ENCODE assay signal across 8 mouse cellular contexts in genomic region chr13:104108651-104109287, GRCm38 (mm10). TPM values are rescaled to one million over a fixed set of nuclear protein-coding genes. Genes with fewer than 3 reads are reported as not detected.
DNase-seq lines count a peak whose midpoint lies in the region; ATAC-seq lines count a peak whose summit lies in the region.

No protein-coding gene starts in this region.

- peak; percentile 27 for DNase-seq in retina, embryonic 14.5 days (ENCODE audit: low spot score)
- no peak for DNase-seq in retina, postnatal 1 day
- peak; percentile 46 for DNase-seq in brain, adult 2 months (ENCODE audit: low read depth, low spot score)
- no peak for DNase-seq in gastrocnemius, postnatal 36 days
- DNase-seq in spleen, adult 12 weeks (ENCODE audit: low spot score), result no peak

- H3K27me3 ChIP-seq in limb, embryonic 12.5 days, result no peaks in the 10 kb centered on the region
- no peaks in the 10 kb centered on the region for H3K27me3 ChIP-seq in midbrain, embryonic 16.5 days (ENCODE audit: control insufficient read depth, insufficient read depth, low read depth, low read length)

- WGBS in limb, embryonic 12.5 days, result under 1% methylated on average over 24 of the region's 24 CpGs
- WGBS in midbrain, embryonic 16.5 days, result under 1% methylated on average over 24 of the region's 24 CpGs

- peaks cover 6% of the 10 kb centered on the region; the same call in 1 of the 2 replicates for H3K36me3 ChIP-seq in limb, embryonic 12.5 days
- H3K36me3 ChIP-seq in midbrain, embryonic 16.5 days (ENCODE audit: control insufficient read depth, insufficient read depth, low read length), result peaks cover 11% of the 10 kb centered on the region; the same call in 1 of the 2 replicates

- H3K27ac ChIP-seq in limb, embryonic 12.5 days, result no peak overlapping the region
- peak overlapping the region; percentile 90 for H3K27ac ChIP-seq in midbrain, embryonic 16.5 days (ENCODE audit: low read length)

- peak overlapping the region; percentile 99 for H3K4me2 ChIP-seq in limb, embryonic 12.5 days
- H3K4me2 ChIP-seq in midbrain, embryonic 16.5 days (ENCODE audit: low read length), result peak overlapping the region; percentile 80

- intact Hi-C loops in gastrocnemius, postnatal 36 days (cut with DNase I), result no loop called here

- H3K4me3 ChIP-seq in limb, embryonic 12.5 days (replicated peaks), result peak overlapping the region; percentile 80
- peak overlapping the region; percentile 93 for H3K4me3 ChIP-seq in midbrain, embryonic 16.5 days (ENCODE audit: low read depth, low read length)

- peaks cover 9% of the 10 kb centered on the region; the same call in 1 of the 2 replicates for H3K4me1 ChIP-seq in limb, embryonic 12.5 days (replicated peaks)
- H3K4me1 ChIP-seq in midbrain, embryonic 16.5 days (ENCODE audit: control insufficient read depth, insufficient read depth, low read length), result peaks cover 26% of the 10 kb centered on the region

- peaks cover 9% of the 10 kb centered on the region; the same call in 1 of the 2 replicates for H3K9me3 ChIP-seq in limb, embryonic 12.5 days
- H3K9me3 ChIP-seq in midbrain, embryonic 16.5 days (replicated peaks; ENCODE audit: control insufficient read depth, low read length, poor library complexity, severe bottlenecking), result peaks cover 4% of the 10 kb centered on the region

- H3K9ac ChIP-seq in limb, embryonic 12.5 days (replicated peaks), result peak overlapping the region; percentile 72
- peak overlapping the region; percentile 93 for H3K9ac ChIP-seq in midbrain, embryonic 16.5 days (ENCODE audit: low read depth, low read length)

- peak; percentile 43 for ATAC-seq in granulocyte monocyte progenitor cell, adult 5-6 weeks (replicated peaks; ENCODE audit: poor library complexity, severe bottlenecking)
- no peak; the same call in 1 of the 2 replicates for ATAC-seq in limb, embryonic 12.5 days (ENCODE audit: insufficient number of reproducible peaks, insufficient read depth, low FRiP score, low TSS enrichment, low read depth)
- peak; percentile 11; the same call in 1 of the 2 replicates for ATAC-seq in midbrain, embryonic 16.5 days

RNA-seq across cellular contexts. Expression of gene Nln, which starts 0.6 kb away (rescaled TPM):
- total RNA-seq in granulocyte monocyte progenitor cell, adult 5-6 weeks (2014; fragmentation: Nextera tagmentation), result 27.8 and 45.8 TPM in 2 replicates
- 33.5 and 36.5 TPM in 2 replicates for total RNA-seq in granulocyte monocyte progenitor cell, adult 5-6 weeks (2017)
- 17.2 and 17.6 TPM in 2 replicates for polyA plus RNA-seq in limb, embryonic 12.5 days (2016; fragmentation: Nextera tagmentation; extraction: Ambion mirVana)
- polyA plus RNA-seq in midbrain, embryonic 16.5 days (2015; fragmentation: Nextera tagmentation; extraction: Ambion mirVana), result 76.3 and 82.4 TPM in 2 replicates
- 1 to 10 TPM; 6.9 to 8.2 TPM for total RNA-seq in gastrocnemius, postnatal 36 days (2021)

RNA-seq across cellular contexts. Expression of gene Sgtb, which starts 0.8 kb away (rescaled TPM):
- not detected in 2 replicates for total RNA-seq in granulocyte monocyte progenitor cell, adult 5-6 weeks (2014; fragmentation: Nextera tagmentation)
- 0.26 TPM in 1 of 2 replicates, not detected in the other for total RNA-seq in granulocyte monocyte progenitor cell, adult 5-6 weeks (2017)
- polyA plus RNA-seq in limb, embryonic 12.5 days (2016; fragmentation: Nextera tagmentation; extraction: Ambion mirVana), result 7.4 and 9.4 TPM in 2 replicates
- polyA plus RNA-seq in midbrain, embryonic 16.5 days (2015; fragmentation: Nextera tagmentation; extraction: Ambion mirVana), result 29.0 and 29.1 TPM in 2 replicates
- under 1 TPM; 0.52 to 0.71 TPM for total RNA-seq in gastrocnemius, postnatal 36 days (2021)

Comparison
In these comparisons a context has a peak if more than half of its experiments do, and no peak if none do; other contexts are left out.
1. DNase-seq: peak in retina, embryonic 14.5 days (single experiment) and brain, adult 2 months (single experiment); none in retina, postnatal 1 day (single experiment), gastrocnemius, postnatal 36 days (0 of 2) and spleen, adult 12 weeks (single experiment).